Mouse (Mus musculus): ENCODE results near the gene Hps4.

The Hps4 gene

GRCm38 (mm10) chr5:112323246-112323645 is 19.6 kb upstream of the Hps4 start:
- no peak for DNase-seq (ENCODE audit: low read depth, low spot score)

GRCm38 (mm10) chr5:112324637-112325545 is 18.0 kb upstream of the Hps4 start:
- DNase-seq (ENCODE audit: low read depth, low spot score), result peak; percentile 44

- peak; percentile 83 for DNase-seq (ENCODE audit: low read depth, low spot score)
These were observed 17.1 kb upstream of the Hps4 start, which contains the start of gene Tfip11 for GRCm38 (mm10) chr5:112325546-112326445. Gene Tfip11 (plus strand): TSS chr5:112326358.

- no peak for DNase-seq (ENCODE audit: low read depth, low spot score)
These were observed 16.4 kb upstream of the Hps4 start for GRCm38 (mm10) chr5:112326446-112327009.

GRCm38 (mm10) chr5:112327854-112328253 is 15.0 kb upstream of the Hps4 start:
- no peak for DNase-seq (ENCODE audit: low read depth, low spot score)

- DNase-seq (ENCODE audit: low read depth, low spot score), result no peak
These were observed 12.9 kb upstream of the Hps4 start for GRCm38 (mm10) chr5:112329805-112330564.

GRCm38 (mm10) chr5:112335473-112335872 is 7.4 kb upstream of the Hps4 start:
- no peak for DNase-seq (ENCODE audit: low read depth, low spot score)

- no peak for DNase-seq (ENCODE audit: low read depth, low spot score)
These were observed 5.9 kb upstream of the Hps4 start for GRCm38 (mm10) chr5:112337004-112337403.

GRCm38 (mm10) chr5:112339215-112339614 is 3.7 kb upstream of the Hps4 start:
- DNase-seq (ENCODE audit: low read depth, low spot score), result no peak

GRCm38 (mm10) chr5:112343205-112343595 is 317 bp downstream of the Hps4 start:
- peak; percentile 41 for DNase-seq (ENCODE audit: low read depth, low spot score)

- no peak for DNase-seq (ENCODE audit: low read depth, low spot score)
These were observed 1.4 kb downstream of the Hps4 start for GRCm38 (mm10) chr5:112344092-112344960.

- no peak for DNase-seq (ENCODE audit: low read depth, low spot score)
These were observed 3.5 kb downstream of the Hps4 start for GRCm38 (mm10) chr5:112346211-112346965.

GRCm38 (mm10) chr5:112349169-112349568 is 6.3 kb downstream of the Hps4 start:
- DNase-seq (ENCODE audit: low read depth, low spot score), result no peak

GRCm38 (mm10) chr5:112355493-112355892 is 12.6 kb downstream of the Hps4 start:
- no peak for DNase-seq (ENCODE audit: low read depth, low spot score)

- DNase-seq (ENCODE audit: low read depth, low spot score), result no peak
These were observed 13.0 kb downstream of the Hps4 start, which contains the start of gene Gm6583 for GRCm38 (mm10) chr5:112355910-112356309. Gene Gm6583 (minus strand): TSS chr5:112356033.

GRCm38 (mm10) chr5:112356322-112356721 is 13.4 kb downstream of the Hps4 start:
- DNase-seq (ENCODE audit: low read depth, low spot score), result no peak

- peak; percentile 22 for DNase-seq (ENCODE audit: low read depth, low spot score)
These were observed 16.6 kb downstream of the Hps4 start for GRCm38 (mm10) chr5:112359520-112359919.

GRCm38 (mm10) chr5:112360077-112360476 is 17.2 kb downstream of the Hps4 start:
- DNase-seq (ENCODE audit: low read depth, low spot score), result no peak

- no peak for DNase-seq (ENCODE audit: low read depth, low spot score)
These were observed 21.4 kb downstream of the Hps4 start for GRCm38 (mm10) chr5:112364184-112364797.
